Mouse (Mus musculus) adrenal gland, adult 18-20 months (tissue): ENCODE measurements at regions not wholly inside any gene's neighbourhood (a gene's known extent, or its start where the extent isn't known, plus 50 kb on each side); places are given as distances from the start of the nearest gene placed in this dataset.

Experiments
- DNase-seq, 2 experiments: peaks; one replicate each; pipeline ENCODE4 v3.0.0; 2021 to 2022; ENCODE audit warnings: low spot score in 2 of 2

DNA sequence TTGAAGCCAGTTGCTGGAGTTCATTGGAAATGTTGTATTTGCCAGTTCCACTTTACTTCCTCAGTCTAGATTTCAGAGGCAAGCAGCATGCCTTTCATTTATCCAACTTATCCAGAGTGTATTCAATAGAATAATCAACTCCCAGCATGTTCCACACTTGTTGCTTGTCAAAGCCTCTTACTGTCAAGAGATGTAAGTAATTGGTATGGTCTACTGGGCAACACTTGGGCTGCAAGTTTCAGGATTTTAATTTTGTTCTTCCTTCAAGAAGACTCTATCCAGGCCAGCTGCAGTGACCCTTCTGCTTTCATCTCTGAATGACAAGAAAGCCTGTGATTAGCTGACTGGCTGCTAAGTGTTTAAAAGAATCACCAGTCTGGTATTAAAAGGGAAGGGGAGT lies 3131.6 kb upstream of the Lrrc6 start:
- DNase-seq: no peak

GRCm38 (mm10) chr15:69617998-69618397 lies 3117.3 kb upstream of the Lrrc6 start:
- DNase-seq: no peak

- no peak for DNase-seq
Observed at GRCm38 (mm10) chr15:69614048-69614447, 3113.3 kb upstream of the Lrrc6 start.

- no peak for DNase-seq
Observed at GRCm38 (mm10) chr15:69591219-69592006, 3090.7 kb upstream of the Lrrc6 start.

- DNase-seq: no peak
Observed at GRCm38 (mm10) chr15:69588084-69588483, 3087.4 kb upstream of the Lrrc6 start.

DNA sequence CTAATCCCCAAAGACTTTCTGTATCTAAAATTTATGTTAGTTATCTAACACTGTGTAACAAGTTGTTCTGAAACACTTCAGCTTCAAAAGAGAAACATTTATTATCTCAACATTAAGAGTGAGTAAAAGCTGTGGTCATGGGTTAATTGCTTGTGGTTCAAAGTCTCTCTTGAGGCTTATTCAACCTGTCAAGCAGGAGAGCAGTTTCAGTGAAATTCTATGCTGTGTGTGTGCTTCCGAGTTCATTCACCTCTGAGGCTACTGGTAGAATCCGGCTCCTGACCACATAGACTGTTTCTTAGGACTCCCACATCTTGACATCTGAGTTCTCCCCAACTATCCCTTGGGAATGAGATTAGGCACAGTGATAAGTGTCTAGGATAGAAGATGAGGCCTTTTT lies 3076.0 kb upstream of the Lrrc6 start:
- DNase-seq: no peak

DNA sequence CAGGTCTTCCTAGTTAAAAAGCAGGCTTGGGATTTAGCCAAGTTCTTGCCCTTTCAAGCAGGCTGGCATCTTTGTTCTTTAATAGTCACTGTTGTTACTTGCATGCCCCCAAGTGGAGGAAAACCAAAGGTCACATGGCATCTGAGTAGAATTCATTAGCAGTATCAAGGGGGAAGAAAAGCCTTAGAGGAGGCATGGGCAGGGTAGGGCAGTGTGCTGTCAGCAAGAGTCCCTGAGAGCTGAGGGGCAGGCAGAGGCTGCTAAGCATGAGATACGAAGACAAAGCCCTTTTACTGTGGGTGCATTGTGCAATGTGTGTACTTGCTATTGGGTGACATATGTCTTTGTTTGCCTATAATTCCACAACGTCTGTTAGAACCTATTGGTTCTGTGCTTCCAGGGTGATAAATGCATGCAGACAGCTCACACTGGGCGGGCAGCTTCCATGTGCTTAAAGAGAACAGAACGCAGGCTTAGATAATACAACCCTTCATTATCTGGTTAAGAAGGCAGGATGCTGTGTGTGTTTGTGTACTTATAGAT lies 3075.0 kb upstream of the Lrrc6 start:
- peak in 1 of 2 experiments; percentile 11 for DNase-seq

DNA sequence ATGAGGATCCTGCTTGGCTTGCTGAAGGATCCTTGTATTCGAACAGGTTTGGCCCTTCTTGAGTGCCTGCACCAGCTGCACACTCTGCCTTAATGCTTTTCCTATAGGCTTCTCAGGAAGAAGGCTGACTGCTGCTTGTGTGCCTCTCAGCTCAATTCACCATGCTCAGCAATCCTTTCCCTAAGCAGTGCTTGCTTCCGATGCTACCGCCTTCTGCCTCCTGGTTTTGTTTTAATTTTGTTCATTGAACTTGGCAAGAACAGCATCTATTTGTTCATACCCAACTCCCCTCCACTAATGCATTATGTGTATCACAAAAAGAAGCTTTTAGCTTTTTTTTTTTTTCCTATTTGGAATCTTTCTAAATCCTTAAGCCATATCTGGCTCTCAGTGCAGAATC lies 3053.5 kb upstream of the Lrrc6 start:
- no peak for DNase-seq

DNA sequence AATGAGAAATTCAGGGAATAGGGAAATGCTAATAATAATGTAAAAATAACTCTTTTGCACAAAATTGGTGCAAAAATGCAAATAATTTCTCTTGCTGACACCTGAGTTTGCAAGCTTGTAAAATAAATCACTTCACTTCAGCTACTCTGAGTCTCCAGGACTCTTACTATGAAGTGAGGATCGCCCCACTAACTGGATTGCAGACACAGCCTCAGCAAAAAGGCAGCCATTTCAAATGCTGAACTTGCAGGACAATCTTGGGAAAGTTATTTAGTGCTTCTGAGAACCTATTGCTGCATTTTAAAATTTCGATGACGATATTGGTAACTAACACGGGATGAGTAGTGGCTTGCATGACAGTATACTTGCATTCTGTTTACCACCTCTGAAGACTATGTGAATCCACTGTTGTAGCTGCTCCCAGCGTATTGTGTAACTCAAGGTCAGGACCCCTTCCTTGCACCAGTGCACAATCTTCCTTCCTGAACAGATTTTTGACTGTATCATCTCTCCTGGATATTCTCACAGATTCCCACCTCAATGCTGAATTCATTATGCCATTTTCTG lies 3051.4 kb upstream of the Lrrc6 start:
- no peak for DNase-seq

- no peak for DNase-seq
Observed at GRCm38 (mm10) chr15:69551012-69551411, 3050.3 kb upstream of the Lrrc6 start.

- DNase-seq: no peak
Observed at GRCm38 (mm10) chr15:69526441-69527094, 3025.9 kb upstream of the Lrrc6 start.

DNA sequence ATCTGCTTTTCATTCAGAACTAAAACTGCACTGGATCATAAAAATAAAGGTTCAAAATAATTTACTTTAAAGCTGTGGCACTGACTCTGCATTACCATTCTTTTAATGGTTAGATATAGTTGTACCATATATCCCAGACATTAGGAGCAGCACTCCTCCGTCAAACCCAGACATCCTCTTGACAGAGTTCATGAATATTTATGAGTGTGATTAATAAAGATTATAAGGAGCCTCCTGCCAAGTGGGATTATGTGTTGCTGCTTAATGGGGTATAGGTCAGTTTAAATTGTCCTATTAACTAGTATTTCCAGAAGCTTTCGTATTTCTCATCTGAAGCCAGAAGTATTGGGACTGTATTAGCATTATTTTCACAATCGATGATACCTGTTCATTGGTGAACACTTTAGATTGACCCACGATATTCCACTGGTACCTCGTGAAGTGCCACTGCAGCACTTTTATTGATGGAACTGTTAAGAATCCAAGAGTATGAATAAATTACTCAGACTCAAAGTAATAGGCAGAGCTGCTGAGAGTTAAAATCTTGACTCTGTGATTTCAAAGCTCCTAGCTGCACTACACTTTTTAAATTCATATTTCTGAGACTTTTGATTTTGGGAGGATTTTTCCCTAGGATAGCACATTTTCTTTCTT lies 2983.8 kb upstream of the Lrrc6 start:
- DNase-seq: no peak

- DNase-seq: no peak
Observed at GRCm38 (mm10) chr15:69483096-69483495, 2982.4 kb upstream of the Lrrc6 start.

DNA sequence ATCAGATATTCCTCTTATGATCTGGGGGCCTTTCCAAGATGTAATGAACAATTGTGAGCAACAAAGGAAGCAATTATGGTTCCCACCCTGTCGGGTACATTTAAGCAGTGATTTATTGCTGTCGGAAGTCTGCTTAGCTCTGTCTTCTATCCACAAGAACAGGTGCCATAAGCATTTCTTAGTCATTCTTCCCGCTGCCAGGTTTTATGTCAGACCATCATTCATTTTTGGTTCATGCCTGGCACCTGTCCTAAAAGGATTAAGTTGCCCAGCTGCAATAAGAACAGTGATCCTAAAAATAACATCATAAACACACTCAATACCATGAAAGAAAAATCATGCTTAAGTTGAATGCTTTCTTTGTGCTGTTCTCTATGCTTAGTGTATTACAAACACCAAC lies 2980.4 kb upstream of the Lrrc6 start:
- DNase-seq: no peak

- DNase-seq: no peak
Observed at GRCm38 (mm10) chr15:69477050-69477449, 2976.3 kb upstream of the Lrrc6 start.

GRCm38 (mm10) chr15:69469566-69469965 lies 2968.9 kb upstream of the Lrrc6 start:
- DNase-seq: no peak

- DNase-seq: no peak
Observed at GRCm38 (mm10) chr15:69460581-69461194, 2960.0 kb upstream of the Lrrc6 start.

DNA sequence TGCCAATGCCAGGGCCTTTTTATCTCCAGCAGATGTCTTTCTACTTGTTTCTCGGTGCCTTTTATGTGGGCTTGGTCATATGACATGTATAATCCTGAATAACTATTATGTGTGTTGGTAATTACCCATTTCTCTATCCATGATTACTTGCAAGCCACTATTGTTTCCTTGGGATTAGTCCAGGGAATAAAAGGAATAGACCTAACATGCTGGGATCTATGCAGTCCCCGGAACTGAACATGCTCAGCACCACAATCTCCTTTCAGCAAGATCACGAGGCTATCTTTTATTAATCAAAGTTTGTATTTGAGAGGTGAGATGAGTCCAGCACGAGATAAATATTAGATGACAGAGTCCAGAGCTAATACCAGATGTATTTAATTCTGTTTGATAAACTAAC lies 2956.8 kb upstream of the Lrrc6 start:
- DNase-seq: no peak

GRCm38 (mm10) chr15:69456191-69456770 lies 2955.6 kb upstream of the Lrrc6 start:
- no peak for DNase-seq

- DNase-seq: no peak
Observed at GRCm38 (mm10) chr15:69441008-69441407, 2940.3 kb upstream of the Lrrc6 start.

- no peak for DNase-seq
Observed at GRCm38 (mm10) chr15:69413531-69414011, 2912.9 kb upstream of the Lrrc6 start.
